Mouse (Mus musculus) urinary bladder, postnatal 36 days (tissue): ENCODE data around the gene Dgke.
A peak's percentile ranks its signal among the peaks of the same experiment; 100 is the strongest.
"Not testable (repeated sequence)": the region's sequence is repeated elsewhere in the genome, so short reads cannot be mapped to it uniquely, and the experiment has no call there.

Experiments used
- DNase-seq, 2 experiments: peaks; one replicate each; pipeline ENCODE4 v3.0.0; 2022; ENCODE audit warnings: low spot score in 2 of 2, mixed read lengths in 1 of 2

Gene Dgke

DNA sequence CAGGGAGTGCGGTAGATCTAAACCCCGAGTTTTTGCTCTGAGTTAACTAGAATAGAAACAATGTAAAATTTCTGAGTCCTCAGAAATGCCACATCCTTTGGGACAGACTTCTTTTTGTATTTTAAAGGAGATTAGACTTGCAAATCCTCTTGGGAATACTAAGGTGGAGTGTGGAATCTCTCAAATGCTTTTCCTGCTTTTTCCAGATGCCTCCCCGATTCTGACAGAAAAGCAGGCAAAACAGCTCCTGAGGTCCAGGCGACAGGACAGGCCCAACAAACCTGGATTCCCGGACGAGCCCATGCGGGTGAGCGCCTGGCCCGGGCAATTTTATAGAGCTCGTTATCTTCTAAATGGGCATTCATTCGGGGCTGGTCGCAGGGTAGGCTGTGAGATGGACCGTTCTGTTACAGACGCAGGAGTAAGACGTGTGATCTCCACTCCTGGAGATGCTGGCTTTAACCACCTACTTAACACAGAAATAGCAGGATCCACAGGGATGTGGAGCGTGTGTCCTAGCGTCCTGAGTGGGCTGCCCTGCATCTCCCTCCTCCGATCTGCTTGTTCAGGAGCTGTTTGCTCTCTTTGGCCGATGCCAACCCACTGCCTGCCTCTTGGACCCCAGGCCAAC is 8.2 kb upstream of the Dgke start:
- no peak for DNase-seq

DNA sequence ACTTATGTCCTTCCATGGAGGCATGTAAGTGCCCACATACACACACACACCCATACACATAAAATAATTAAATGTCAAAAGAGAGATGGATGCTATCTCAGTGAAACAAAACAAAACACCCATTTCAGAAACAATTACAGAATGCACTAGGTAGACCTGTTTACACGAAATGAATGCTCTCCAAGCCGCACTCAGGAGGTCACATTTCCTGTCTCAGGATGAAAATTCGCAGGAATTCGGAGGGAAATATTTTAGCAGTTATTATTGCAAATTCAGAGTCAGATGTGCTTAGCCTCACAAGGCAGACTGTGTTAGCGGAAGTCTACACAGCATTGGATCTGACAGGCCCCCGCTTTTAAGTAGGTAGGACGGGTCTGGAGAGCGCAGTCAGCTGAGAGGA is 6.9 kb upstream of the Dgke start, which contains the start of gene Gm525:
Gene Gm525, plus strand, starts transcription at position 301 of the 400 bp plus-strand sequence.
- no peak for DNase-seq

DNA sequence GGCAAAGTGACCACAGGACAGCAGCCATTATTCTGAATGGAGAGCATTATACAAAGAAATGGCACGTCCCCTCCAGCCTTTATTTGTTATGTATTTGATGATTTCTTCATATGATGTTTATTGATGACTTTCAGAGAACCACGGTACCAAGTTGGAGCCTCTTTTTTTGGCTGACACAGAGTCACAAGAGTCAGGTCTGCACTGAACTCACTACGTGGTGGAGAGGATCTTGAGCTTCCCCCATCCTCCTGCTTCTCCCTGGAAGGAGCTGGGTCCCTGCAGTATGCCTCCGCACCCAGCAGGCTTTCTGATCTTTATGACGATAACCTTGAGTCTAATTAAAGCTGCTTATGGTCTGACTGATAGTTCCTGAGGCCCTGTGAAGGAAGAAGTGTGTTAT is 4.9 kb upstream of the Dgke start:
- no peak for DNase-seq

DNA sequence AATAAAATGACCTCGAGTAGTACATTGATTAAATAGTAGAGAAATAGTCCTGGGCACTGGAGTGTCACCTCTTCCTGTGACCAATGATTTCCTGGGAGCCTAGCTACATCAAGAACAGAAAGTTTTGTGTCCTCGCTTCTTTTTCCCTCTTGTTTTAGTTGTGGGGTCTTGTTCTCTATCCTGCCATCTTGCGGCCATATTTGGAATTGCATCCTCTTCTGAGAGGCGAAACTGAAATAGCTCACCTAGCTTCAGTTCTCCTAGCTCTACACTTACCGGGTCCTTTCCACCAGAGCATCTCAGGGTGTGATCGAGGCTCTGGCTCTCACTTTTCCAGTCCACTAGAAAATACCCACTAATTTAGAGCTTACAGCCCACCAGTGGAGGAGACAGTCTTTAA is 2.7 kb upstream of the Dgke start:
- peak; percentile 36 to 42 for DNase-seq

DNA sequence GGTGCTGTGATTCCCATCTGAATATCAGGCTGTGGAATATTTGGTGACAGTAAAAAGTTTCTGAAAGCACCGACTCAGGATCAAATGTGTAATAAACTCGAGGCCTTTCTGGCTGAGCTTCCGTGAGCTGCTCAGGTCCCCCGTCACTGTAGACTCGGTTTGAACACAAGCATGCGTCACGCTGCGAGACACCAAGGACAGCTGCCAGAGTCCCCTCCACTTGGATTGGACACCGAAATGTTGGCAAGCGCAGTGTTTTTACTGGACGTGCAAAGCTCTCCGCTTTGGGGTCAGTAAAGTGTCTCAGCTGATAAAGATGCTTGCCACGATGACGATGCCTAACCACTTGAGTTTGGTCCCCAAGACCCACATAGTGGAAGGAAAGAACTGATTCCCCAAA is 2.0 kb upstream of the Dgke start:
- no peak for DNase-seq

DNA sequence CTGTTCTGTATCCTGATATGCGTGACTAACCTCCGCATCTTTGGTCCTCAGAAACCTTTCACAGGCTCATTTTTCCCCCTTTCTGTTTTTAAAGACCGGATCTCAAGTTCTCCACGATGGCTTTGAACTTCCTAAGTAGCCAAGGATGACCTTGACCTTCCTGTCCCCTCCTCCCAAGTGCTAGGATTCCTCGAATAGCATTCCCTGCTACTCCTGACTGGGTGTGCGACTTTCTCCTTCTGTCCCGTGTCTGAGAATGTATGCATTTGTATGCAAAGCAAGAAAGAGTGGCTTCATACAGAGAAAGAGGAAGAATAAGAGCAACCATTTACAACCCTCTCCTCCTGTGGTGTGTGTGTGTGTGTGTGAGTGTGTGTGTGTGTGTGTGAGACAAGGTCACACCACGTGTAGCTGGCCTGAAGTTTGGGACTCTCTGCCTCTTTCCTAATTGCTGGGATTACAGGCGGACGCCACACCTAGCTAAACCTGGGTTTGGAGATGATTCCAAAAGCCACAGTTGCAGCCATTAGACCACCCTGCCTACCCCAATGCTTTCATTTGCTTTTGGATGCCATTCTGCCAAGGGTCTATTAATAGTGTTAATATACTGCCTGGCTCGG is 1.3 kb upstream of the Dgke start:
- no peak for DNase-seq

DNA sequence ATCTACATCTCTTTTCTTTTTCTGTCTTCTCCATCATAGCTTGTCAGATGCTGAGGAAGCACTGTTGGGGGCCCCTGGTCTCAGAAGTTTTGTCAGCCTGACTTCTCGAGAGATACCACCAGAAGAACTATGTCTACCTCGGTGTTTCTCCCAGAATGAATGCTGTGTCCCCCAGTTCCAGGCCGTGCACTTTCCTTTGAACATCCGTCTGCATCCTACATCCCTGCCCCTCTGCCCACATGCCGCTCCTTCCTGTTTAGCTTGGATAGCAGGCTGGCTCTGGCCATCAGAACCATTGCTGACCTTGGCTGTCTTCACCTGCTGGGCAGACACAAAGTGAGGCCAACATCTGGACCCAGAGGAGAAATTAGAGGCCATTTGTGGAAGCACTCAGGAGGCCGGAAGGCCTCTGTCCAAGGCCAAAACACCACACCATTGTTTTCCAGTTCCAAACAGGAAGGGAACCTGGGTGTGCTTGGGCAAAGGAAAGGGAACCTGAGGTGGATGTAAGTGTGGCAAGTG is 712 bp upstream of the Dgke start:
- no peak for DNase-seq

DNA sequence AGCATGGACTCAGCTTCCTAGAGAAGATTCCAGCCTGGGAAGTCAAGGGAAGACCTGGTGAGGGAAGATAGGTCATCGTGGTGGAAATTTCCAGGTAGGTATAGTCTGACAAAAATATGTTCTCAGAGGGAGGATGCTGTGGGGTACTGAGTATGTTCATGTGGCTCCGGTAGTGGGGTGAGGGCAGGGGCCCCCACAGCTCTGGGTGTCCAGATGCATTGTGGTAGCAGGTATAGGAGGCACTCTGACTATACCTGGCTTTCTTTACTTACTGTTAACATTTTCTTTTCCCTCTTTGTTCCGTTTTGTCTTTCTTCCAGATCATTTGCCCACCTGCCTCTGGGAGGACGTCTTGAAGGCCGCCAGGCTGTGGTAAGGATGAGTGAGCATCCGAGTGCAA is 524 bp downstream of the Dgke start:
- DNase-seq = no peak

DNA sequence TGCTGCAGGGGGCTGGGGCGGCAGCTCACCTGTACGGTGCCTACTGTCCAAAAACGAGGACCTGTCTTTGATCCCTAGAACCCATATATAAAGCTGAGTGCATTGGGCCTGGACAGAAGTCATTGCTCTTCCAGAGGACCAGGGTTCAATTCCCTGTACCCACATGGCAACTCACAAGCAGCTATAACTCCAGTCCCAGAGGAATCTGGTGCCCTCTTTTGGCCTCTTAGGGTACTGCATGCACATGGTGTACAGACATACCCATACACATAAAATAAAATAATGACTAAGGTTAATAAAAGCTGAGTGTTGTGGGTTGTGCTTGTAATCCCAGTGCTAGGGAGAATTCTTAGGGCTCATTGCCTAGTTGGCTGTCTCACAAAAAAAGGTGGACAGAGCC is 1.4 kb downstream of the Dgke start:
- no peak for DNase-seq

DNA sequence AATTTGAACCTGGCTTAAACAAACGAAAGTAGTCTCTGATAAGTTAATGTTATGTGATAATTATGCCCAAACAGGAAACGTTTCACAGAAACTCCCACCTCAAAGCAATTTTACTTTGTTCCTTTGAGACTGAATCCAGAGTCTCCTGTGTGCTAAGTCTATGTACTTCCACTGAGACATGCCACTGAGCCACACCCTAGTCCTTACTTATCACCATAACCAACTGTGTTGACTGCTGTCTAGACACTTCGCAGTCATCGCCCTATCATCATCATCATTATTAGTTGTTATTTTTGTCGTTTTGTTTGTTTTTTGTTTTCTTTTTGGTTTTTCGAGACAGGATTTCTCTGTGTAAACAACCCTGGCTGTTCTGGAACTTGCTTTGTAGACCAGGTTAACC is 2.3 kb downstream of the Dgke start:
- no peak for DNase-seq

DNA sequence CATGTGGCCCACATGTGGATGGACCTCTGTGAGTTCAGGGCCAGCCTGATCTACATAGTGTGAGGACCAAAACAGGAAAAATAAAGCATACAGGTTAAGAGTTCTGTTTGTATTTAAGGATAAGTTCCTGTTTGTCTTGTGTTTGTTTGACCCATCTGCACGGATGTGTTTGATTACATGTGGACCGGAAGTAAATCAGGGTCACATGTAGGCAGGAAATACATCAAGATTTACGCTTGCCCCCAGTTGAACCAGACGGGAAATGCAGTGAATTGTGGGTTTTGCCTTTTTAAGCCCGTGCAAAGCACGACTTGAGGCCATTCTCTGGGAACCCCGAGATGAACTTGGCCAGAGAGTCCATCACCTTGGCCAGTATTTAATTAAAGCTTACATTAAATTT is 5.3 kb downstream of the Dgke start:
- no peak for DNase-seq

DNA sequence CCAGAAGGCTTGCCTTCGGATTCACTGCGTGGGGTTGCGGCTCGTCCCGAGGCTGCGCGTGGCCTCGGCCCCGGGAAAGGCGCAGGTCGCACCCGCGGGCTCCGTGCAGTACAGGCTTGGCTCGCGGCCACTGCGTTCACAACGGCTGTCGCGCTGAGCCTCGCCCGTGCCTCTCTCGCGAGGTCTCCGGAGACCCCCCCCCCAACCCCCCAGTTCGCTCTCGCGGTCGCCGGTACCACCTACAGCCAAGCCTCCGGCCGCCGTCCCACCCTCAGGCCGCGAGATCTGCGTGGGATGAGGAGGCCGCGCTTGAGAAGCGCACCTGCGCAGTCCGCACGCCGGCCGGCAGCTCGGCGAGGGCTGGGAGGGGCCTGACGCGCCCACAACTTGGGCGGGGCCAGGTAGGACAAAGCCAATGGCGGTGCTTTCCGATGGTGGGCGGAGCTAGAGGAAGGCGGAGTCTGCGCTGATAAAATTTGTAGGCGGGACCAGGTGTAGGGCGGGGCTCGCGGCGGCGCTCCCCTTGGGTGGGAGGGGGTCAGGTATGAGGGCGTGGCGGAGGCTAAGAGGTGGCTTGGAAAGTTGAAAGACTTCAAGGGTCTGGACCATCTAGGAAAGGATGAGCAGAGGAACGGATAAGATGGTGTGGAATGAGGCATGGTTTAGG is 6.1 kb downstream of the Dgke start:
- peak; percentile 85 to 89 for DNase-seq

DNA sequence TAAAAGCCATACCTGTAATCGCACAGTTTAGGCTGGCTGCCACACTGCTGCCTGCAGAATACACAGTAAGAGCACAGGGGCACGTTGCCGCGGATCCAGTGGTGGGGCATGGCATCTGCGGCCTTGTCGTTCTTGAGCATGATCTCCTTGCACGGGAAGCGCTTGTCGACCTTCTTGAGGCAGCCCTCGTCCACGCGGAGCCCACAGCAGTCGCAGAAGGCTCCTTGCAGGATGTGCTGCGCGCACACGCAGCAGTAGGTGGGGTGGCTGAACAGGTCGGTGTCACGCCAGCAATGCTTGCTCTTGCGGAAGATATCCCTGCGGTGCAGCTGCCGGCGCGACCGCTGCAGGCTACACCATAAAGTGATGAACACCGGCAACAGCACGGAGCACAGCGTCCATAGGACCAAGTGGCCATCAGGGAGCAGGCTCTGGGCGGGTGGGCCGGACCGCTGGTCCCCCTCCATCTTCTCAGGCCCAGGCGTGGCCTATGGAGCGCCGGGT is 6.7 kb downstream of the Dgke start:
- no peak for DNase-seq

DNA sequence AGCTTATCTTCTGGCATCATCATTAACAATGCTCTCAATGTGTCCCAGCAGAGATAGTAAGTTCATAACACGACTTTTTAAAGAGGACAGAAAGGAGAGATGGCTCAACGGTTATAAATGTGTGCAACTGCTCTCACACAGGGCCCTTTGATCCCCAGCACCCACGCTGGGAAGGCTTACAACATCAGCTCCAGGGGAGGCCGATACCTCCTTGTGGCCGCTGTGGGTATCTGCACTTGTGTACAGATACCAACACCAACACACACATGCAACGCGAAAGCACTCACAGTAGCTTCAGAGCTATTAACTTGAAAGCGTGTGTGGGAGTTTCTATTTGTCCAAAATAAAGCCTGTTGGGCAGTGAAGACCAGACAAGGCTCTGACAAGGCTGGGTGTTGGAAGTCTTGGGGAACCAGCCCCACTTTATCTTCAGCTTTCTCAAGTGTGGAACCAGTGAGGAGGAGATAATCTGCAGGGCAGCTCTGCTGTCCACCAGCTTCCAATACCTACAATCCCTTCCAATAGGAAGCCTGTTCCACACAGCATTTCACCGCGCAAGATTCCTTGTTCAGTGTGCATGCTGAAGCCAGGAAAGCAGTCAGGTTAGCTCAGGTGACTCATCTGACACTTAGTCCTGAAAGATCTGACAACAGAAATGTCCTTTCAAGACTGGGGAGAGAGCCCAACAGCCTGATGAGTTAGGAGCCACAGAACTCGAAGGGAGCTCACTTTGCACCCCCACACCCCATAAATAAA is 8.0 kb downstream of the Dgke start:
- DNase-seq = no peak

DNA sequence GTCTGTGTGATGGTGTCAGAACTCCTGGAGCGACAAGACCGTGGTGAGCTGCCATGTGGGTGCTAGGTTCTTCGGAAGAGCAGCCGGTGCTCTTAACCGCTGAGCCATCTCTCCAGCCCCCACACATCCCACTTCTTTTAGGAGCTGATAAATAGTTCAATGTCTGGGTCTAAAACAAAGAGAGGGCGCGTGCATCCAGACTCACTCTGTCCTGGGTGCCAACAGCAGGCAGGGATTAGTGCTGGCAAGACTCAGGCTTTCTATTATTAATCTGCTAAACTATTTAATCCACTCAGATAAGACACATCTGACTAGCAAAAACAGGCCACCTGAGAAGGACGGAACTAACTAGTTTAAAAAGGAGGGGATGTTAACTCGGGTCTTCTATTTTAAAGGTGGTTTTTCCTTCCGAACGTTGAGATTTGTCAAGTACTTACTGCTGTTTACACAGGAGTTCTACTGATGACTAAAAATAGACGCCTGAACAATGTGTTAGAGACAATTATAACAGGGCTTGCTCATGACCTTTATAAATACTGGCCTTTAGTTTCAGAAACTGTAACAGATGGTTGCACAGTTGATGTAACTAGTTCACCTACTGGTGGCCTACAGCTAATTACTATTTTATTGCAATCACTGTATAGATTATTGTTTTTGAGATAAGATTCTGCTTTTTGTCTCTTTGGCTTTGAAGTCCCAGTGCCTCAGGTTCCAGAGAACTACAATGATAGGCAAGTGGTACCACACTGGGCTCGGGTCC is 10.5 kb downstream of the Dgke start:
- no peak for DNase-seq

DNA sequence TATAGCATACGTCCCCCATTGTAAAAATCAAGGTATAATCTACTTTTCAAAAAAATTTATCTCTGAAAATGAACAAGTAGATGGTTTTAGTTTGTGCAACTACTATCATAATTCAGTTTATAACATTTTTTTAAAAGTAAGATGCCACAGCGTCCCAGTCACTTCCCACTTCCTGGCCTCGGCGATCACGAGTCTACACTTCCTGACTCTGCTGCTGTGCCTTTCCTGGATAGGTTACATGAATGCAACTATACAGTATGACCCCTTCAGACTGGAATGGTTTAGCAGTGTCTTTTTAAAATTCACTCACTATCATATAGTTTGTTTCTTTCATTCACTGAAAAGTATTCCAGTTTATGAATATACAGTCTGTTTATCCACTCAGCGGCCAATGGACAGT is 14.9 kb downstream of the Dgke start:
- DNase-seq = no peak

DNA sequence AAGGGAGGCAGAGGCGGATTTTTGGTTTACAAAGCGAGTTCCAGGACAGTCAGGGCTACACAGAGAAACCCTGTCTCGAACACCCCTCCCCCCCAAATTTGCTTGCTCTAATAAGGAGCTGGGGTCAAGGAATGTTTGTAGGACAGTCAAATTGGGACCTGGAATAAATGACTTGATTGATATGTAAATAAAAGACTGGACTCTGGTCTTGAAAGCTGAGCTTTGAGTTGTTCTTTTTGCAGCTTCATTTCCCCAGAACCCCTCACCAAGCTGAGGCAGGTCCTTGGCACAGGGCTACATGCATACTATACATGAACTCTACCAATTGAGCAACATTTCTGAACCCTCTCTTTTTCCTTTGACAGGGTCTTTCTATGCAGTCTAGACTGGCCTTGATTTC is 20.6 kb downstream of the Dgke start:
- DNase-seq = no peak

DNA sequence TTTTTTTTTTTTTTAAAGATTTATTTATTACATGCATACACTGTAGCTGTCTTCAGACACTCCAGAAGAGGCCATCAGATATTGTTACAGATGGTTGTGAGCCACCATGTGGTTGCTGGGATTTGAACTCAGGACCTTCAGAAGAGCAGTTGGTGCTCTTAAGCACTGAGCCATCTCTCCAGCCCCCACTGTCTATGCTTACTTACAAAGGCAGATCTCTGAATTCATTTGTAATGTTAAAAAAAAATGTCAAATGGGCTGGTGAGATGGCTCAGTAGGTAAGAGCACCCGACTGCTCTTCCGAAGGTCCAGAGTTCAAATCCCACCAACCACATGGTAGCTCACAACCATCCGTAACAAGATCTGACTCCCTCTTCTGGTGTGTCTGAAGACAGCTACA is 21.1 kb downstream of the Dgke start:
- not testable (repeated sequence) for DNase-seq

DNA sequence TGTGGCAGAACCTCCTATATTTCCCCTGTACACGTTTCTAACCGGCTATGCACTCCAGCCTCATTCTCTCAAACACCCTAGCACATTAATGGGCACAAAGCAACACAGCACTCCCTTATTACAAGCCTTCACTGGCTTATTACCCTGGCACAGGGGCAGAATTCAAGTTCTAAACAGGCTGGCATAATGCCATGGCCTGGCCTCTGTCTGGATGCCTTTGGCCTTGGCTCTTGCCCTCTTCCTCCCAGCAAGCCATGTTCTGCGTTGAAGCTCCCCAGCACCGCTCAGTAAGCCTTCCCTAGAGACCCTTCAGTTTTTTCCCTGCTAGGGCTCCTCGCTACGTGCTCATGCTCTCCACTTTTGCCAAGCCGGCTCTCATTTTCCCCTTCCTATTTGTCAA is 23.6 kb downstream of the Dgke start:
- no peak for DNase-seq

DNA sequence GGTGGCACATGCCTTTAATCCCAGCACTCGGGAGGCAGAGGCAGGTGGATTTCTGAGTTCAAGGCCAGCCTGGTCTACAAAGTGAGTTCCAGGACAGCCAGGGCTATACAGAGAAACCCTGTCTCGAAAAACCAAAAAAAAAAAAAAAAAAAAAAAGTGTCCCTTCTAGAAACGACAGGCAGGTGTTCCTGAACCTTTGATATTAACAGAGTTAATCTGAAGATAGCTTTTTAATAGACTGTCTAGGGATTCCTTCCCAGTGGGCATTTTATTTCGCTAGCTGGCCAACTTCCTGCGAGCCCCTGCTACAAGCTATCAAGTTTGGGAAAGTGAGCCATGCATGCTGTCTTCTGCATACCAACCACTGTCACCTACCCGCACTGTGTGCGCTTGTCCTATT is 25.6 kb downstream of the Dgke start:
- not testable (repeated sequence) for DNase-seq

DNA sequence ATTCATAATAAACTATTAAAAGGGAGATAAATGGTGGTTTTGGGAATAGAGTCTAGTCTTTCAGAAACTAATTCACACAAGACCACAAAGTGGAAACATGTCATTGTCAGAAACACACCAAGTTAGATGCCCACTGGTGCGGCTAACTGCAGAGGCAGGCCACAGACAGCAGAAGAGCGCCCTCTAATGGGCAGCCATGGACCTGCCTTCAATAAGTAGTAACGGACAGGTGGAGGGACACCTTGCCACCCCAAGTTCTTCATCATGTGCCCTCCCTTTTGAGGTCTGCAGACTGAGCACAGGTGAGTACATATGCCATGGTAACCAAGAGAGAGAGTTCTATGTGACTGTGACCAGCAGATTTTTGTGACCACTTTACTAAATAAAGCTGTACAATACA is 27.3 kb downstream of the Dgke start:
- DNase-seq = peak in 1 of 2 experiments; percentile 60
